Mouse (Mus musculus): ENCODE measurements around the gene Olfr1116. TPM values are rescaled to one million over a fixed set of nuclear protein-coding genes. Genes with fewer than 3 reads are reported as not detected.
"Not testable (repeated sequence)": the region's sequence is repeated elsewhere in the genome, so short reads cannot be mapped to it uniquely, and the experiment has no call there.

The Olfr1116 gene
- not detected for total RNA-seq (2021)

DNA sequence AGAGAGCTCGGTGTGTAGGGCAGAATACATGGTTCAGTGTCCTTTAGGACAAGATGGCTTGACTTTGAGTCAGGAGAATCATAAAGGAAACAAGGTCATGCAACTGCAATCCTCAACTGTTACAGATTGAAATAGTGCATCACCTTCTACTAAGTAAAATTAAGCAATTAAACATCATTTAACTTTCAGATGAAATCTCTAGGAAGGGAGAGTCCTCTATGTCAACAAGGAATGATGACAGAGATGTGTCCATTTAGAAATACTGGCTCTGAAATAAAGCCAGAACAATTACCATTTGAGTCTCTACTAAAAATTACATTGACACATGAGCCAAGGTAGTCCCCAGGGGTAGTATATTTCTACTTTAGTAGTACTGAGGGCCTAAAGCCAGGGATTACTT is at the start of gene Olfr1116:
Gene Olfr1116 (plus strand): TSS at position 301 of the 400 bp plus-strand sequence.
- intact Hi-C loops (cut with DNase I): no loop called here
- no peak for DNase-seq (ENCODE audit: low spot score in 2 of 2)

DNA sequence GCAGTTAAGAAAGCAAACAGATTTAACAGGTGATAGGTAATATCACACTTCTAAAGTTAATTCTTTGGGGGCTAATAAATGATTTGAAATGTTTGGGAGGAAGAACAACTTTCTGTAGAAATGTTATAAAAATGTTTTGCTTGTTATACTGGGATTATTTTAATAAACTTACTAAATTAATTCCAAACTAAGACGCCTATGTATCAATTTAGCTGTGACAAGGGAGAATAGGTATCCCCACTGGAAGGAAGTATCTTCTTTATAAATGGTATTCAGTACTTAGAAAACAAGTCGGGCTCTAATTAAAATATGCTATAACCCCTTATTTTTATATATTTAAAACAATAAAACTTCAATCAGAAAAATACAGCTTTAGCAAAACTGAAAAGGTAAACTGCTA is 19.6 kb upstream of the Olfr1116 start, which contains the start of gene Olfr1115:
Gene Olfr1115 (plus strand): TSS at position 301 of the 400 bp plus-strand sequence.
- intact Hi-C loops (cut with DNase I): no loop called here
- no peak for DNase-seq (ENCODE audit: low spot score in 2 of 2)

DNA sequence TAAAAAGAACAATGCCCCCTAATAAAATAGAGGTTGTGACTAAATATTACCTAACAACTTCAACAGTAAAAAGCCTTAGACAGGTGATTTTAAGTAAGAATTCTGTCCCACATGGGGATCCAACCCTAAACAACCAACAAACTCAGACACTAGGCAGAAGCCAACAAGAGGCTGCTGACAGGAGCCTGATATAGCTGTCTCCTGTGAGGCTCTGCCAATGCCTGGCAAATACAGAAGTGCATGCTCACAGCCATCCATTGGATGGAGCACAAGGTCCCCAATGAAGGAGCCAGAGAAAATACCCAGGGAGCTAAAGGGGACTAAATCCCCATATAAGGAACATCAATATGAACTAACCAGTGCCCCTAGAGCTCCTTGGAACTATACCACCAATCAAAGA is 26.6 kb downstream of the Olfr1116 start:
- intact Hi-C loops (cut with DNase I); DNase-seq (ENCODE audit: low spot score in 2 of 2): not testable (repeated sequence)

DNA sequence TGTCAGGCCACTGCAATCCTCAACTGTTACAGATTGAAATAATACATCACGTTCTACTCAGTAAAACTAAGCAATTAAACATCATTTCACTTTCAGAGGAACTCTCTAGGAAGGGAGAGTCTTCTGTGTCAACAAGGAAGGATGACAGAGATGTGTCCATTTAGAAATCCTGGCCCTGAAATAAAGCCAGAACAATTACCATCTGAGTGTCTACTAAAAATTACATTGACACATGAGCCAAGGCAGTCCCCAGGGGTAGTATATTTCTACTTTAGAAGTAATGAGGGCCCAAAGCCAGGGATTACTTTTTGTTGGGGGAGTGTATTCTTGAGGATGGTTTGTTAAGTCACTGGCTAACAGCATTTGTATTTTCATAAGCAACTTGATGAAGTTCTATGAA is 39.9 kb downstream of the Olfr1116 start, which contains the start of gene Olfr1118:
Gene Olfr1118 (plus strand): TSS at position 301 of the 400 bp plus-strand sequence.
- intact Hi-C loops (cut with DNase I): no loop called here
- DNase-seq (ENCODE audit: low spot score in 2 of 2): no peak

Small RNA genes lying within 50 kb of the gene (microRNA-seq; reads per million reads assigned to microRNA genes)
- gene Gm27438: not detected

Other genes starting within 250 kb of the Olfr1116 start
- gene Olfr1104, start 240.5 kb upstream of the Olfr1116 start, total RNA-seq (2021): not detected
- gene Olfr1105, start 231.0 kb upstream of the Olfr1116 start, total RNA-seq (2021): not detected
- gene Olfr1106, start 215.3 kb upstream of the Olfr1116 start, total RNA-seq (2021): not detected
- gene Olfr1107, start 191.7 kb upstream of the Olfr1116 start, total RNA-seq (2021): not detected
- gene Olfr1109, start 171.5 kb upstream of the Olfr1116 start, total RNA-seq (2021): not detected
- gene Olfr259, start 153.0 kb upstream of the Olfr1116 start, total RNA-seq (2021): not detected
- not detected for gene Olfr1110, start 127.2 kb upstream of the Olfr1116 start, total RNA-seq (2021)
- not detected for gene Olfr1111, start 114.9 kb upstream of the Olfr1116 start, total RNA-seq (2021)
- gene Olfr1112, start 79.7 kb upstream of the Olfr1116 start, total RNA-seq (2021): not detected
- not detected for gene Olfr1113, start 58.6 kb upstream of the Olfr1116 start, total RNA-seq (2021)
- gene Olfr1115, start 19.5 kb upstream of the Olfr1116 start, total RNA-seq (2021): not detected
- gene Olfr1118, start 40.0 kb downstream of the Olfr1116 start, total RNA-seq (2021): not detected
- not detected for gene Olfr1120, start 87.3 kb downstream of the Olfr1116 start, total RNA-seq (2021)
- gene Olfr1121, start 102.4 kb downstream of the Olfr1116 start, total RNA-seq (2021): not detected
- under 1 TPM in 1 of 2 experiments, not detected in 1; 0.18 TPM for gene Olfr1122, start 118.3 kb downstream of the Olfr1116 start, total RNA-seq (2021)
- gene Olfr1123, start 149.1 kb downstream of the Olfr1116 start, total RNA-seq (2021): not detected
- gene Olfr1124, start 162.7 kb downstream of the Olfr1116 start, total RNA-seq (2021): not detected
- not detected for gene Olfr1126, start 186.4 kb downstream of the Olfr1116 start, total RNA-seq (2021)
- gene Pramel7, start 229.6 kb downstream of the Olfr1116 start, total RNA-seq (2021): not detected
- not detected for gene Pramel6, start 239.0 kb downstream of the Olfr1116 start, total RNA-seq (2021)